Mouse (Mus musculus): Measurements from ENCODE around the gene Cyfip2. TPM values are rescaled to one million over a fixed set of nuclear protein-coding genes. Genes with fewer than 3 reads are reported as not detected.

The Cyfip2 gene
- polyA plus RNA-seq, 1 experiment from 2014 or later, result 8.6 TPM

DNA sequence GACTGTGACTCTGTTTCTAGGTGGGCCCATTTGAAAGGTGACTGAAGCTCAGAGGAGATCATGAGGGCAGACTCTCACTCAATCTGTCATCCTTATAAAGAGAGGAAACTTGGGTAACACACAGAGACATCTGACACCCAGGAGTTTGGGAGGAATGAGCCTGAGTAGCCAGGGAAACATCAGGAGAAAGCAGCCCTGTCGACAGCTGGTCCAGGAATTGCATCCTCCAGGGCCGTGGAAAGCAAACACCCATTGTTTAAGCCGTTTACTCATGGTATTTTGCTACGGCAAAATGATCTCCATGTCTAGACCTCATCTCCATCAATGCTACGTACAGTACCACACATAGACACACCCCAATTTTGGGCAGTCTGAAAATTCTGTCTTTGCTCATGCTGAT, 24.6 kb downstream of the Cyfip2 start:
- Histone ChIP-seq H3K4me3 (ENCODE audit: low read length) (no peak overlapping the region), H3K36me3 (ENCODE audit: control insufficient read depth, insufficient read depth, low read length) (no peaks in the 10 kb centered on the region), H3K9ac (ENCODE audit: low read length) (no peak overlapping the region), H3K27ac (ENCODE audit: low read length) (no peak overlapping the region), H3K9me3 (ENCODE audit: control insufficient read depth, low read length) (no peaks in the 10 kb centered on the region), H3K4me2 (ENCODE audit: low read depth, low read length) (no peak overlapping the region), H3K4me1 (replicated peaks; ENCODE audit: control insufficient read depth, insufficient read depth, low read length) (no peaks in the 10 kb centered on the region; the same call in 1 of the 2 replicates), H3K27me3 (ENCODE audit: control insufficient read depth, insufficient read depth, low read depth, low read length) (no peaks in the 10 kb centered on the region)
- ATAC-seq (ENCODE audit: low read depth), result no peak; the same call in 1 of the 2 replicates
- WGBS, result 34% methylated on average over 5 of the region's 5 CpGs

DNA sequence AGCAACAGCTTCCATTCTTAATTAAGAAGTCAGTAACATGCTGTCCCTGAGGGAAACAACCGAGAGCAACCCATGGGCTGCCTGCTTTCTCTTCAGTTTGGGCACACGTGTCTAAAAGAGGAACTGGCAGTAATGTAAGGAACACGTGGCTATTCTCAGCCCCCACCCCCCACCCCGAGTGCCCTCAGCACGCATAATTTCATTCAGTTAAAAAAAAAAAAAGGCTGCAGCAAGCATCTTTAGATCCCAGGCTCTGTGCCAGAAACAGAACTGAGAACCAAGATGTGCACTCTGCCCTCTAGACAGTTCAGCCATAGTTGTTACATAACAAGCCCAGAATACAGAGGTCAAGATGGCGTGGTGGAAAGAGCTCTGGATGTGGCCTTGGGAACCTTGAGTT, 25.9 kb downstream of the Cyfip2 start:
- peak; percentile 53; the same call in 1 of the 2 replicates for ATAC-seq (ENCODE audit: low read depth)
- Histone ChIP-seq H3K36me3 (ENCODE audit: control insufficient read depth, insufficient read depth, low read length) (no peaks in the 10 kb centered on the region), H3K4me3 (ENCODE audit: low read length) (no peak overlapping the region), H3K27ac (ENCODE audit: low read length) (no peak overlapping the region), H3K9ac (ENCODE audit: low read length) (no peak overlapping the region), H3K9me3 (ENCODE audit: control insufficient read depth, low read length) (no peaks in the 10 kb centered on the region), H3K27me3 (ENCODE audit: control insufficient read depth, insufficient read depth, low read depth, low read length) (no peaks in the 10 kb centered on the region), H3K4me1 (replicated peaks; ENCODE audit: control insufficient read depth, insufficient read depth, low read length) (no peaks in the 10 kb centered on the region; the same call in 1 of the 2 replicates), H3K4me2 (ENCODE audit: low read depth, low read length) (no peak overlapping the region)
- WGBS, result 35% methylated on average over 6 of the region's 6 CpGs

DNA sequence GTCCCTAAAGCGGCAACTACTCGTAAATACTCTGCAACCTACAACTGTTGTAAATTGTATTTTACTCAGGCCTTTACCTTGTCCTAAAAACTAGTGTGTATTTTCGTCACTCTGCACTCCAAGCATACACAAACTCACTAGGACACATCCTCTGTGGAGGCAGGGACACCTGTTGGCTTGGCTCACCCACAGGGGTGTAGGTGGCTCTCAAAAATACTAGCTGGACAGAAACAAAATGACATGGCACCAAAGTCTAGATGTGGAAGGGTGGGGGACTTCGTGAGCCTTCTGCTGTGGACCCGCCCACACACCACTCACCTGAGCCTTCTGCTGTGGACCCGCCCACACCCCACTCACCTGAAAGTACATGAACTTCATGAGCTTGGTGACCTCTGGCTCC, 28.9 kb downstream of the Cyfip2 start:
- Histone ChIP-seq H3K36me3 (ENCODE audit: control insufficient read depth, insufficient read depth, low read length) (no peaks in the 10 kb centered on the region), H3K9me3 (ENCODE audit: control insufficient read depth, low read length) (no peaks in the 10 kb centered on the region), H3K9ac (ENCODE audit: low read length) (no peak overlapping the region), H3K4me3 (ENCODE audit: low read length) (no peak overlapping the region), H3K27ac (ENCODE audit: low read length) (no peak overlapping the region), H3K27me3 (ENCODE audit: control insufficient read depth, insufficient read depth, low read depth, low read length) (no peaks in the 10 kb centered on the region), H3K4me2 (ENCODE audit: low read depth, low read length) (no peak overlapping the region), H3K4me1 (replicated peaks; ENCODE audit: control insufficient read depth, insufficient read depth, low read length) (no peaks in the 10 kb centered on the region; the same call in 1 of the 2 replicates)
- ATAC-seq (ENCODE audit: low read depth), result no peak
- WGBS, result 89% methylated on average over 6 of the region's 6 CpGs

DNA sequence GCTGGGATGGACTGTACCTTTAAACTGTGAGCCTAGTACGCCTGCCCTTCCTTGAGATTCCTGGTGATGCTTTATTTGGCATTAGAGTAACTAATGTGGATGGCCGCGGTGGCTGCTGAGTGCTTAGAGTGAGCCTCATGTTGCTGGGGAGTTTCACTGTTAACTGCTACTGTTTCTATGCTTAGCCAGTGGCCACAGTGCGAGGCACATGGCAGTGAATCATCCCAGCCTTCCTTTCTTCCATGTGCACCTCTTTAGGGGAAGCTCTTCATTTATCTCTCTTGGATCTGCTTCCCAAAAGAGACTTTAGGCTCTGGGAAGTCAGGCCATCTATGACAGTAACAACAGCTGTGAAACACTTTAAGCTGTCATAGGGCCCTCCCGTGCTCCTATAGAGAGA, 30.0 kb downstream of the Cyfip2 start:
- Histone ChIP-seq H3K27me3 (ENCODE audit: control insufficient read depth, insufficient read depth, low read depth, low read length) (no peaks in the 10 kb centered on the region), H3K9ac (ENCODE audit: low read length) (no peak overlapping the region), H3K36me3 (ENCODE audit: control insufficient read depth, insufficient read depth, low read length) (no peaks in the 10 kb centered on the region), H3K4me2 (ENCODE audit: low read depth, low read length) (no peak overlapping the region), H3K4me3 (ENCODE audit: low read length) (no peak overlapping the region), H3K27ac (ENCODE audit: low read length) (no peak overlapping the region), H3K9me3 (ENCODE audit: control insufficient read depth, low read length) (no peaks in the 10 kb centered on the region), H3K4me1 (replicated peaks; ENCODE audit: control insufficient read depth, insufficient read depth, low read length) (no peaks in the 10 kb centered on the region; the same call in 1 of the 2 replicates)
- ATAC-seq (ENCODE audit: low read depth), result no peak
- WGBS, result 85% methylated on average over 5 of the region's 5 CpGs

DNA sequence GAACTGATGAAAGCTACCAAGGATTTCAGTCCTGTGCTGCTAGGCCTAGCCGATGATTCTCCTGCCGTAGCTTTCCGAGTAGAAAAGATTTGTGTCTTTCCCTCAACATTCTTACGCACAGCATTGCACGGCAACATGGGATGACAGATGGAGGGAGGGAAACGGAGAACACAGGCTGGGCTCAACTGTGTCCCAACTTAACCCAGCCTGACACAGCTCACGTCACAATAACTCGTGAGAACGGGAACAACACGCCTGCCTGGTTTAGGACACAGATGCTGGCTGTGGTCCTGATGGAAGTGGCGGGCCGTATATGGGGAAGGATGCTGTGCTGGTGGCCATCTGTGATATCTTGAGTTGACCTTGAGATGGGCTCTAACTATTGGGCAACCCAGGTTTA, 34.0 kb downstream of the Cyfip2 start:
- Histone ChIP-seq H3K27ac (ENCODE audit: low read length) (no peak overlapping the region), H3K27me3 (ENCODE audit: control insufficient read depth, insufficient read depth, low read depth, low read length) (no peaks in the 10 kb centered on the region), H3K9me3 (ENCODE audit: control insufficient read depth, low read length) (no peaks in the 10 kb centered on the region), H3K4me1 (replicated peaks; ENCODE audit: control insufficient read depth, insufficient read depth, low read length) (no peaks in the 10 kb centered on the region), H3K4me3 (ENCODE audit: low read length) (no peak overlapping the region), H3K4me2 (ENCODE audit: low read depth, low read length) (no peak overlapping the region), H3K9ac (ENCODE audit: low read length) (no peak overlapping the region), H3K36me3 (ENCODE audit: control insufficient read depth, insufficient read depth, low read length) (no peaks in the 10 kb centered on the region)
- no peak for ATAC-seq (ENCODE audit: low read depth)
- WGBS, result 86% methylated on average over 12 of the region's 12 CpGs

DNA sequence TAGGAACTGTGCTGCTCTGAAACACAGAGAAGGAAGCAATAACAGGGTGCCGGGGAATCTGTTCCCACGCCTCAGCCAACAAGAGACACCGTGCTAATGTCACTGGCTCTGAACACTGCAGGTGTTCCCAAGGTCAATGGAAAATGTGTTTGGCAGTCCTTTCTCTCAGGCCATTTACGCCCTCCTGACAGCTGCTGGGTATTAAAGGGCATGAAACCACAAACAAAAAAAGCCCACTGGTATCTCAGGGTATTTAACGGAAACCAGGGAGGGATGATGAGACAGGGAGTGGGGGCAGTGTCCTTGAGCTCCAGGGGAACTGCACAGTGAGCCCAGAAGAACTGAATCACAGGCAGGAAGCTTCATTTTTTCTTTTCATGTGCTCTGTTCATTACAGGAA, 34.5 kb downstream of the Cyfip2 start:
- H3K27me3 ChIP-seq (ENCODE audit: control insufficient read depth, insufficient read depth, low read depth, low read length), result no peaks in the 10 kb centered on the region
- no peaks in the 10 kb centered on the region for H3K4me1 ChIP-seq (replicated peaks; ENCODE audit: control insufficient read depth, insufficient read depth, low read length)
- H3K36me3 ChIP-seq (ENCODE audit: control insufficient read depth, insufficient read depth, low read length), result no peaks in the 10 kb centered on the region
- H3K27ac ChIP-seq (ENCODE audit: low read length), result no peak overlapping the region
- 69% methylated on average over 5 of the region's 5 CpGs for WGBS
- H3K9ac ChIP-seq (ENCODE audit: low read length), result no peak overlapping the region
- ATAC-seq (ENCODE audit: low read depth), result no peak
- no peak overlapping the region for H3K4me2 ChIP-seq (ENCODE audit: low read depth, low read length)
- H3K4me3 ChIP-seq (ENCODE audit: low read length), result no peak overlapping the region
- no peaks in the 10 kb centered on the region for H3K9me3 ChIP-seq (ENCODE audit: control insufficient read depth, low read length)

DNA sequence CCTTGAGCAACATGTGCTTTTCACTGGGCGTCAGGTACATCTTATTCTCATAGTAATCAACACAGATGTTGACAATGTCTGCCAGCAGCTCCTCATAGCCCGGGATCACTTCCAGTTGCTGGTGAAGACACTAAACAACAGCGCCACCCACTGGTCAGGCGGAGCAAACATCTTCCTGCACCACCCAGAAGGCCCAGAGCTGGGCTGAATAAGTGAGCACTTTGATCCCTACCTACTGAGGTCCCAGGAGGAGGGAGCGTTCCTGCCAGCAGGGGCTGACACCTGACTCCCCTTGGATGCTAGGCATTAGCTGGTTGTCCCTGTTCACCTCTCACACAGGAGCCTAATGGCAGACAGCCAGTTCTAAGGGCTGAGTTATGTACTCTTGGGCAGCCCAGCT, 35.9 kb downstream of the Cyfip2 start:
- no peaks in the 10 kb centered on the region for H3K9me3 ChIP-seq (ENCODE audit: control insufficient read depth, low read length)

DNA sequence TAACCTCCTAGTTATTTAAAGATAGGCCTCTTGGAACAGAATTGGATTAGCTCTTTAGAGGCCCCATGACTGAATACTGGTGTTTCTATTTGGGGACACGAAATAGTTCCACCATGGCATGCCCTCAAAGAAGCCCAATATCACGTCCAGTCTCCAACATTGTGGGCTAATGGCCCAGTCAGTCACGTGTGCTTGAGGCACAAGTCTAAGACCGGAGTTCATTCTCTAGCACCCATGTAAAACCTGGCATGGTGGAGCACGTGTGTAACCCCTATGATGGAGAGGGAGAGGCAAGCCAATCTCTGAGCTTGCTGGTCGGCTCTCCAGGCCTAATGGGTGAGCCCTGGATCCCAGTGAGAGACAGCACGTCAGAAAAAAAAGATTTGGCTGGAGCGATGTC, 36.5 kb downstream of the Cyfip2 start:
- Histone ChIP-seq H3K4me3 (ENCODE audit: low read length) (no peak overlapping the region), H3K27ac (ENCODE audit: low read length) (no peak overlapping the region), H3K27me3 (ENCODE audit: control insufficient read depth, insufficient read depth, low read depth, low read length) (no peaks in the 10 kb centered on the region), H3K9me3 (ENCODE audit: control insufficient read depth, low read length) (no peaks in the 10 kb centered on the region), H3K9ac (ENCODE audit: low read length) (no peak overlapping the region), H3K4me1 (replicated peaks; ENCODE audit: control insufficient read depth, insufficient read depth, low read length) (no peaks in the 10 kb centered on the region), H3K36me3 (ENCODE audit: control insufficient read depth, insufficient read depth, low read length) (no peaks in the 10 kb centered on the region), H3K4me2 (ENCODE audit: low read depth, low read length) (no peak overlapping the region)
- WGBS, result 87% methylated on average over 8 of the region's 8 CpGs
- no peak for ATAC-seq (ENCODE audit: low read depth)

More for the DNA sequence above, 35.9 kb downstream of the Cyfip2 start:
- Histone ChIP-seq H3K27me3 (ENCODE audit: control insufficient read depth, insufficient read depth, low read depth, low read length) (no peaks in the 10 kb centered on the region), H3K9ac (ENCODE audit: low read length) (no peak overlapping the region), H3K4me2 (ENCODE audit: low read depth, low read length) (no peak overlapping the region), H3K36me3 (ENCODE audit: control insufficient read depth, insufficient read depth, low read length) (no peaks in the 10 kb centered on the region), H3K4me1 (replicated peaks; ENCODE audit: control insufficient read depth, insufficient read depth, low read length) (no peaks in the 10 kb centered on the region), H3K27ac (ENCODE audit: low read length) (no peak overlapping the region), H3K4me3 (ENCODE audit: low read length) (no peak overlapping the region)
- 47% methylated on average over 5 of the region's 5 CpGs for WGBS
- no peak for ATAC-seq (ENCODE audit: low read depth)

DNA sequence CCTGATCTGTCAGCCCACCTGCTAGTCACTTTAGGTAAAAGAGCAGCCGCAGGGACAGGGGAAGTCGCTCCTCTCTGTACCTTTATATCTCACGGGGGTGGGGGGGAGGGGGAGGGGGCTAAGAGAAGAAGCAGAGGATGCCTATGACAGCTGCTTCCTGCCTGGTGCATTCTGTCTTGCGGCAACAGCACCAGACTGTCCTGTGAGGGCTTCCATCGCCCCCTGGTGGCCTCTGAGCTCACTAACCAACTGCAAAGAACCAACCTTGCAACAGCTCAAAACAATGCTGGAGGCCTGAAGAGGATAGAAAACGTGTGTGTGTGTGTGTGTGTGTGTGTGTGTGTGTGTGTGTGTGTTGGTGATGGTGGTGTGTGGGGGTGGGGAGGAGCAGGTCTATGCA, 37.4 kb downstream of the Cyfip2 start:
- H3K27ac ChIP-seq (ENCODE audit: low read length), result no peak overlapping the region
- H3K36me3 ChIP-seq (ENCODE audit: control insufficient read depth, insufficient read depth, low read length), result no peaks in the 10 kb centered on the region
- no peak overlapping the region for H3K9ac ChIP-seq (ENCODE audit: low read length)
- no peaks in the 10 kb centered on the region for H3K4me1 ChIP-seq (replicated peaks; ENCODE audit: control insufficient read depth, insufficient read depth, low read length)
- 6% methylated on average over 6 of the region's 6 CpGs for WGBS
- no peaks in the 10 kb centered on the region for H3K9me3 ChIP-seq (ENCODE audit: control insufficient read depth, low read length)
- peak; percentile 85 for ATAC-seq (ENCODE audit: low read depth)
- H3K27me3 ChIP-seq (ENCODE audit: control insufficient read depth, insufficient read depth, low read depth, low read length), result no peaks in the 10 kb centered on the region
- H3K4me3 ChIP-seq (ENCODE audit: low read length), result no peak overlapping the region
- no peak overlapping the region for H3K4me2 ChIP-seq (ENCODE audit: low read depth, low read length)

DNA sequence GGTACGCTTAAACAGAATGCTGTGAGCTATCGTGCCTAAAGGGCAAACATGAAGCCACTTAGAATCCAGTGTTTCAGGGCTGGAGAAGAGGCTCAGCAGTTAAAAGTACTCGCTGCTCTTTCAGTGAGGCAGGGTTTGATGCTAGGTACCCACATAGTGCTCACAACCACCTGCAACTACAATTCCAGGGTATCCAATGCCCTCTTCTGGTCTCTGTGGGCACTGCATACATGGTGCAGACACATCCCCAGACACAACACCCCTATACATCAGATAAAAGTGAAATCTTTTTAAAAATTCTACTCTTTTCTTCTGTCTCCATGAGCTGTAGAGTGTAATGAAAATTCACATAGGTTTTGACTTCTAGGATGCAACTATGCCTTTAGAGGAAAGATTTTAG, 38.7 kb downstream of the Cyfip2 start:
- Histone ChIP-seq H3K9ac (ENCODE audit: low read length) (no peak overlapping the region), H3K9me3 (ENCODE audit: control insufficient read depth, low read length) (no peaks in the 10 kb centered on the region), H3K27me3 (ENCODE audit: control insufficient read depth, insufficient read depth, low read depth, low read length) (no peaks in the 10 kb centered on the region), H3K4me3 (ENCODE audit: low read length) (no peak overlapping the region), H3K36me3 (ENCODE audit: control insufficient read depth, insufficient read depth, low read length) (no peaks in the 10 kb centered on the region), H3K27ac (ENCODE audit: low read length) (no peak overlapping the region), H3K4me1 (replicated peaks; ENCODE audit: control insufficient read depth, insufficient read depth, low read length) (no peaks in the 10 kb centered on the region), H3K4me2 (ENCODE audit: low read depth, low read length) (no peak overlapping the region)
- no peak for ATAC-seq (ENCODE audit: low read depth)
- WGBS, result 85% methylated on average over 3 of the region's 3 CpGs
